Mouse (Mus musculus): ENCODE measurements around the gene Epop.

The Epop gene

GRCm38 (mm10) chr11:97590227-97590960 lies 39.1 kb downstream of the Epop start:
- no peak for DNase-seq (ENCODE audit: low read depth, low spot score)

GRCm38 (mm10) chr11:97589216-97589615 lies 40.3 kb downstream of the Epop start:
- no peak for DNase-seq (ENCODE audit: low read depth, low spot score)

GRCm38 (mm10) chr11:97585932-97586331 lies 43.6 kb downstream of the Epop start:
- DNase-seq (ENCODE audit: low read depth, low spot score) = no peak

GRCm38 (mm10) chr11:97584476-97584875 lies 45.0 kb downstream of the Epop start:
- no peak for DNase-seq (ENCODE audit: low read depth, low spot score)

- no peak for DNase-seq (ENCODE audit: low read depth, low spot score)
These were observed 50.2 kb downstream of the Epop start for GRCm38 (mm10) chr11:97579088-97579857.

GRCm38 (mm10) chr11:97578286-97578685 lies 51.2 kb downstream of the Epop start:
- DNase-seq (ENCODE audit: low read depth, low spot score) = no peak

Data from retina, postnatal 7 days (tissue).